Comparison of ENCODE assay signal across 15 mouse cellular contexts in the genomic region with DNA sequence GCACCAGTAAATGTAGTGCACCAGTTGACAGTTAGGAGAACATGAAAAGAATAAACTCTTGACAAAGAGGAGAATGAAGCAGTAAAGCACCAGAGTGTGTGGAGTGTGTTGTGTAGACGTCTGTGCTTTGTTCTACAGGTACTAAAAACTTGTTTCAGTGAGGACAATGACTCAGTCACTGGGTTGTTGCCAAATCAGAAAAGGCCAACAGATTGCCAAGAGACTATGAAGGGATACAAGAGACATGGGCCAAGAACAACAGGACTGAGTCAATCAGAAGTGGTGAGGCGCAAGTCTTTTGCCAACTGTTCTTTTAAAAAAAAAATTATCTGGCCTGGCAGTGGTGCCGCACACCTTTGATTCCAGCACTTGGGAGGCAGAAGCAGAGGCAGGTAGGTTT.
DNase-seq lines count a peak whose midpoint lies in the region; ATAC-seq lines count a peak whose summit lies in the region.
"Had no signal": no experiment of that assay in that cellular context is flagged by ENCODE, and none has a peak within 500 bp of the region (broad histone marks: within the 10 kb centered on the region; RNA-seq: fewer than 3 reads in every experiment).

No protein-coding gene starts in this region.

- H3K36me3 ChIP-seq in forebrain, embryonic 14.5 days (ENCODE audit: control insufficient read depth, insufficient read depth, low read length): peaks cover 12% of the 10 kb centered on the region; the same call in 1 of the 2 replicates
- peaks cover 6% of the 10 kb centered on the region; the same call in 1 of the 2 replicates for H3K36me3 ChIP-seq in forebrain, embryonic 12.5 days (replicated peaks)
- H3K36me3 ChIP-seq in midbrain, embryonic 16.5 days (ENCODE audit: control insufficient read depth, insufficient read depth, low read length): peaks cover 10% of the 10 kb centered on the region; the same call in 1 of the 2 replicates

- DNase-seq in forebrain, embryonic 14.5 days (ENCODE audit: low spot score): peak; percentile 40
- DNase-seq in urinary bladder, postnatal 14 days (ENCODE audit: low spot score): peak; percentile 27
- no peak for DNase-seq in urinary bladder, postnatal 4 days (ENCODE audit: low spot score in 2 of 2)
- peak; percentile 85 for DNase-seq in cerebellum, adult 9-10 months
- DNase-seq in skeletal muscle tissue, adult 2 months (ENCODE audit: low read depth, low spot score): peak; percentile 52
- DNase-seq in right cerebral cortex, adult 2 months (ENCODE audit: low spot score in 2 of 2): no peak
- DNase-seq: embryo, embryonic 11 days; gastrocnemius, postnatal 14 days; kidney, adult 8-10 months; left cerebral cortex, postnatal 4 days; thymus, postnatal 14 days had no signal

- ATAC-seq in forebrain, embryonic 14.5 days: no peak
- ATAC-seq in forebrain, embryonic 12.5 days (ENCODE audit: low FRiP score): no peak
- no peak for ATAC-seq in midbrain, embryonic 16.5 days

- WGBS in forebrain, embryonic 14.5 days: 43% methylated on average over 3 of the region's 3 CpGs
- 78% methylated on average over 3 of the region's 3 CpGs for WGBS in forebrain, embryonic 12.5 days
- 77% methylated on average over 3 of the region's 3 CpGs for WGBS in midbrain, embryonic 16.5 days

- H3K27me3 ChIP-seq in forebrain, embryonic 14.5 days (replicated peaks; ENCODE audit: control insufficient read depth, insufficient read depth, low read length): no peaks in the 10 kb centered on the region
- no peaks in the 10 kb centered on the region for H3K27me3 ChIP-seq in forebrain, embryonic 12.5 days
- no peaks in the 10 kb centered on the region for H3K27me3 ChIP-seq in midbrain, embryonic 16.5 days (ENCODE audit: control insufficient read depth, insufficient read depth, low read depth, low read length)
- H3K27me3 ChIP-seq: hindbrain, embryonic 13.5 days had no signal

- no peak overlapping the region for H3K27ac ChIP-seq in forebrain, embryonic 14.5 days (ENCODE audit: low read depth, low read length)
- no peak overlapping the region for H3K27ac ChIP-seq in forebrain, embryonic 12.5 days
- no peak overlapping the region for H3K27ac ChIP-seq in midbrain, embryonic 16.5 days (ENCODE audit: low read length)
- H3K27ac ChIP-seq: hindbrain, embryonic 13.5 days had no signal

- H3K9ac ChIP-seq in forebrain, embryonic 14.5 days (ENCODE audit: low read length): no peak overlapping the region
- H3K9ac ChIP-seq in forebrain, embryonic 12.5 days: no peak overlapping the region
- H3K9ac ChIP-seq in midbrain, embryonic 16.5 days (ENCODE audit: low read depth, low read length): no peak overlapping the region
- H3K9ac ChIP-seq: hindbrain, embryonic 13.5 days had no signal

- H3K9me3 ChIP-seq in forebrain, embryonic 14.5 days (replicated peaks; ENCODE audit: control insufficient read depth, low read length): no peaks in the 10 kb centered on the region
- no peaks in the 10 kb centered on the region for H3K9me3 ChIP-seq in forebrain, embryonic 12.5 days
- no peaks in the 10 kb centered on the region for H3K9me3 ChIP-seq in midbrain, embryonic 16.5 days (replicated peaks; ENCODE audit: control insufficient read depth, low read length, poor library complexity, severe bottlenecking)
- H3K9me3 ChIP-seq: hindbrain, embryonic 13.5 days had no signal

- H3K4me1 ChIP-seq in forebrain, embryonic 14.5 days (ENCODE audit: control insufficient read depth, insufficient read depth, low read length): peaks cover 9% of the 10 kb centered on the region
- peaks cover 14% of the 10 kb centered on the region for H3K4me1 ChIP-seq in forebrain, embryonic 12.5 days
- no peaks in the 10 kb centered on the region for H3K4me1 ChIP-seq in midbrain, embryonic 16.5 days (ENCODE audit: control insufficient read depth, insufficient read depth, low read length)

- no peak overlapping the region for H3K4me2 ChIP-seq in forebrain, embryonic 14.5 days (ENCODE audit: low read length)
- no peak overlapping the region for H3K4me2 ChIP-seq in forebrain, embryonic 12.5 days
- no peak overlapping the region for H3K4me2 ChIP-seq in midbrain, embryonic 16.5 days (ENCODE audit: low read length)
- H3K4me2 ChIP-seq: hindbrain, embryonic 13.5 days had no signal

- no peak overlapping the region for H3K4me3 ChIP-seq in forebrain, embryonic 14.5 days (ENCODE audit: low read depth, low read length)
- H3K4me3 ChIP-seq in forebrain, embryonic 12.5 days (replicated peaks): no peak overlapping the region
- H3K4me3 ChIP-seq in midbrain, embryonic 16.5 days (ENCODE audit: low read depth, low read length): no peak overlapping the region
- H3K4me3 ChIP-seq: erythroblast, embryonic 14.5 days; hindbrain, embryonic 13.5 days had no signal

Comparison
In these comparisons a context has a peak if more than half of its experiments do, and no peak if none do; other contexts are left out.
1. DNase-seq: peak in forebrain, embryonic 14.5 days (single experiment), urinary bladder, postnatal 14 days (single experiment), cerebellum, adult 9-10 months (single experiment) and skeletal muscle tissue, adult 2 months (single experiment); none in urinary bladder, postnatal 4 days (0 of 2) and right cerebral cortex, adult 2 months (0 of 2).